12 mouse cellular contexts compared by ENCODE assay signal in the genomic region with DNA sequence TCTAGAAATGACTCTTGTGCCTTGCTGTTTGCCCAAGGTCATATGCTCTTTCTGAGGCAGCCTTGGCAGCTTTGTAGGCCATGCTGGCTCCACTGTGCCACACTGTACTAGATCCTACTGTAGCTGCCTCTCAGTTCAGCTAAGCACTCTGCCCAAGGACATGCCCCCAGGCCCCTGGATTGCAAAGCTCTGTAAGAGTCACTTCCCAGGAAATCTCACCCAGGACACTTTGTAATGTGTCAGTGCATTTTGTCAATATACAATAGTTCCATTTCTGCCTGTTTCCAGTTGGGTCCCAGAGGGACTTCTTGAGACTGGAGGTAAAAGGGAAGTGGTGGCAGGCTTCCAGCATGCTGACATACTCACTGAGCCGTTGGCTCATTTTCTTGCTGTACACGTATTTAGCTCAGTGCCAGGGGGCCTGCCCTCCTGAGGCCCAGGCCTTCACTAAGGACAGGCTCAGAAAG.
A peak's percentile ranks its signal among the peaks of the same experiment; 100 is the strongest.
DNase-seq lines count a peak whose midpoint lies in the region; ATAC-seq and TF ChIP-seq lines count a peak whose summit lies in the region.
"Had no signal": no experiment of that assay in that cellular context is flagged by ENCODE, and none has a peak within 500 bp of the region (broad histone marks: within the 10 kb centered on the region; RNA-seq: fewer than 3 reads in every experiment).

No protein-coding gene starts in this region.

- H3K4me1 ChIP-seq in cerebellum, adult 2 months (ENCODE audit: control insufficient read depth, insufficient read depth, low read length), result no peaks in the 10 kb centered on the region; the same call in 1 of the 2 replicates
- H3K4me1 ChIP-seq in midbrain, embryonic 16.5 days (ENCODE audit: control insufficient read depth, insufficient read depth, low read length), result no peaks in the 10 kb centered on the region
- no peaks in the 10 kb centered on the region for H3K4me1 ChIP-seq in midbrain, embryonic 11.5 days (ENCODE audit: control insufficient read depth, insufficient read depth, low read length)
- 0 out of 2 replicates have a peak, but pooled peaks cover 6% of the 10 kb centered on the region for H3K4me1 ChIP-seq in forebrain, embryonic 16.5 days (replicated peaks; ENCODE audit: control insufficient read depth, insufficient read depth, low read length)
- H3K4me1 ChIP-seq in liver, postnatal 0 days (ENCODE audit: insufficient read depth), result no peaks in the 10 kb centered on the region

- no peak for TF ChIP-seq POLR2A in cerebellum, adult 2 months (IDR thresholded peaks at IDR 0.05; ENCODE audit: borderline replicate concordance, insufficient read depth, low read length)

- no peak overlapping the region for H3K4me3 ChIP-seq in cerebellum, adult 2 months (replicated peaks; ENCODE audit: insufficient read depth, low read depth, low read length)
- H3K4me3 ChIP-seq in midbrain, embryonic 16.5 days (ENCODE audit: low read depth, low read length), result no peak overlapping the region
- H3K4me3 ChIP-seq in midbrain, embryonic 11.5 days (ENCODE audit: low read depth, low read length), result no peak overlapping the region
- H3K4me3 ChIP-seq in forebrain, embryonic 16.5 days (replicated peaks; ENCODE audit: low read length), result no peak overlapping the region
- no peak overlapping the region for H3K4me3 ChIP-seq in liver, postnatal 0 days (ENCODE audit: low read depth, low read length)
- H3K4me3 ChIP-seq: limb, embryonic 12.5 days; myocyte had no signal

- peak; percentile 10 for DNase-seq in cerebellum, adult 2 months
- DNase-seq in cerebellum, adult 8-10 months, result no peak
- DNase-seq in midbrain, embryonic 11.5 days (ENCODE audit: low spot score, missing footprints), result no peak
- DNase-seq in kidney, postnatal 36 days, result peak; percentile 45 to 62
- no peak for DNase-seq in spleen, postnatal 10 days (ENCODE audit: low spot score in 2 of 2)
- no peak for DNase-seq in liver, postnatal 0 days
- DNase-seq: B cell, adult 2 months; thymus, postnatal 25 days had no signal

- no peak for TF ChIP-seq CTCF in cerebellum, adult 2 months (IDR thresholded peaks at IDR 0.05; ENCODE audit: borderline replicate concordance, insufficient read depth, low read depth, low read length)
- no peak for TF ChIP-seq CTCF in liver, postnatal 0 days (IDR thresholded peaks at IDR 0.05; ENCODE audit: low read depth)

- H3K9me3 ChIP-seq in midbrain, embryonic 16.5 days (replicated peaks; ENCODE audit: control insufficient read depth, low read length, poor library complexity, severe bottlenecking), result no peaks in the 10 kb centered on the region
- H3K9me3 ChIP-seq in midbrain, embryonic 11.5 days (ENCODE audit: control insufficient read depth, low read length), result no peaks in the 10 kb centered on the region
- H3K9me3 ChIP-seq in forebrain, embryonic 16.5 days (ENCODE audit: control insufficient read depth, low read length), result no peaks in the 10 kb centered on the region
- H3K9me3 ChIP-seq in liver, postnatal 0 days (ENCODE audit: low read length), result no peaks in the 10 kb centered on the region
- H3K9me3 ChIP-seq: limb, embryonic 12.5 days had no signal

- no peaks in the 10 kb centered on the region for H3K27me3 ChIP-seq in cerebellum, adult 2 months (ENCODE audit: control insufficient read depth, insufficient read depth, low read length)
- no peaks in the 10 kb centered on the region for H3K27me3 ChIP-seq in midbrain, embryonic 16.5 days (ENCODE audit: control insufficient read depth, insufficient read depth, low read depth, low read length)
- H3K27me3 ChIP-seq in midbrain, embryonic 11.5 days (ENCODE audit: control insufficient read depth, insufficient read depth, low read length), result no peaks in the 10 kb centered on the region
- no peaks in the 10 kb centered on the region for H3K27me3 ChIP-seq in forebrain, embryonic 16.5 days (replicated peaks; ENCODE audit: control insufficient read depth, insufficient read depth, low read length)
- H3K27me3 ChIP-seq in liver, postnatal 0 days (ENCODE audit: insufficient read depth, low read length), result no peaks in the 10 kb centered on the region
- H3K27me3 ChIP-seq: limb, embryonic 12.5 days had no signal

- no peak overlapping the region for H3K9ac ChIP-seq in midbrain, embryonic 16.5 days (ENCODE audit: low read depth, low read length)
- no peak overlapping the region for H3K9ac ChIP-seq in midbrain, embryonic 11.5 days (ENCODE audit: low read length)
- H3K9ac ChIP-seq in forebrain, embryonic 16.5 days (replicated peaks; ENCODE audit: low read depth, low read length), result no peak overlapping the region
- no peak overlapping the region for H3K9ac ChIP-seq in liver, postnatal 0 days (replicated peaks)
- H3K9ac ChIP-seq: limb, embryonic 12.5 days had no signal

- no peaks in the 10 kb centered on the region for H3K36me3 ChIP-seq in midbrain, embryonic 16.5 days (ENCODE audit: control insufficient read depth, insufficient read depth, low read length)
- H3K36me3 ChIP-seq in midbrain, embryonic 11.5 days (ENCODE audit: control insufficient read depth, insufficient read depth, low read length), result no peaks in the 10 kb centered on the region
- no peaks in the 10 kb centered on the region for H3K36me3 ChIP-seq in forebrain, embryonic 16.5 days (ENCODE audit: control insufficient read depth, insufficient read depth)
- H3K36me3 ChIP-seq in liver, postnatal 0 days (replicated peaks; ENCODE audit: insufficient read depth, low read length), result no peaks in the 10 kb centered on the region
- H3K36me3 ChIP-seq: limb, embryonic 12.5 days had no signal

- no peak for TF ChIP-seq EP300 in liver, postnatal 0 days (IDR thresholded peaks at IDR 0.05; ENCODE audit: low read depth)

- 25% methylated on average over 2 of the region's 2 CpGs for WGBS in cerebellum, adult 2 months
- 34% methylated on average over 2 of the region's 2 CpGs for WGBS in midbrain, embryonic 16.5 days
- 57% methylated on average over 2 of the region's 2 CpGs for WGBS in midbrain, embryonic 11.5 days
- 5% methylated on average over 2 of the region's 2 CpGs for WGBS in forebrain, embryonic 16.5 days
- WGBS in liver, postnatal 0 days (ENCODE audit: insufficient replicate concordance), result 25% methylated on average over 2 of the region's 2 CpGs

- ATAC-seq in midbrain, embryonic 16.5 days, result no peak
- no peak for ATAC-seq in midbrain, embryonic 11.5 days (ENCODE audit: low FRiP score)
- peak; percentile 80 for ATAC-seq in forebrain, embryonic 16.5 days
- no peak for ATAC-seq in liver, postnatal 0 days

- no peak overlapping the region for H3K27ac ChIP-seq in cerebellum, adult 2 months (ENCODE audit: insufficient read depth, low read length)
- H3K27ac ChIP-seq in midbrain, embryonic 16.5 days (ENCODE audit: low read length), result peak overlapping the region; percentile 45; the same call in 1 of the 2 replicates
- no peak overlapping the region for H3K27ac ChIP-seq in midbrain, embryonic 11.5 days (ENCODE audit: low read depth, low read length)
- H3K27ac ChIP-seq in forebrain, embryonic 16.5 days (ENCODE audit: low read length), result no peak overlapping the region
- H3K27ac ChIP-seq in liver, postnatal 0 days (ENCODE audit: low read depth), result no peak overlapping the region
- H3K27ac ChIP-seq: limb, embryonic 12.5 days had no signal

- no peak overlapping the region for H3K4me2 ChIP-seq in midbrain, embryonic 16.5 days (ENCODE audit: low read length)
- no peak overlapping the region for H3K4me2 ChIP-seq in midbrain, embryonic 11.5 days
- H3K4me2 ChIP-seq in forebrain, embryonic 16.5 days (ENCODE audit: low read length), result no peak overlapping the region
- H3K4me2 ChIP-seq in liver, postnatal 0 days (ENCODE audit: low read depth, low read length), result no peak overlapping the region
- H3K4me2 ChIP-seq: limb, embryonic 12.5 days had no signal

Comparison
In these comparisons a context has a peak if more than half of its experiments do, and no peak if none do; other contexts are left out.
1. DNase-seq: peak in cerebellum, adult 2 months (2 of 2) and kidney, postnatal 36 days (2 of 2); none in cerebellum, adult 8-10 months (single experiment), midbrain, embryonic 11.5 days (single experiment), spleen, postnatal 10 days (0 of 2) and liver, postnatal 0 days (single experiment).